Mouse (Mus musculus): ENCODE measurements around the gene Fkbp11.

GRCm38 (mm10) chr15:98733976-98734566, 6.1 kb upstream of the Fkbp11 start:
- TF ChIP-seq GATA1 (IDR thresholded peaks at IDR 0.05; ENCODE audit: low read depth, low read length) (no peak), HCFC1 (IDR thresholded peaks at IDR 0.05; ENCODE audit: low read depth, low read length) (no peak), POLR2A (IDR thresholded peaks at IDR 0.05; ENCODE audit: control insufficient read depth in 1 of 2, insufficient read depth in 1 of 2, low read depth in 1 of 2, low read length in 2 of 2, poor library complexity in 1 of 2) (no peak), MAX (IDR thresholded peaks at IDR 0.05; ENCODE audit: low read length) (no peak), BHLHE40 (IDR thresholded peaks at IDR 0.05; ENCODE audit: borderline replicate concordance, low read depth, low read length) (no peak), MAZ (IDR thresholded peaks at IDR 0.05; ENCODE audit: low read depth, low read length) (no peak), CTCF (IDR thresholded peaks at IDR 0.05 in 2 of 3, conservative IDR thresholded peaks at IDR 0.05 in 1 of 3; ENCODE audit: control insufficient read depth in 1 of 3, insufficient read depth in 1 of 3, low read depth in 2 of 3, low read length in 3 of 3, poor library complexity in 1 of 3, severe bottlenecking in 1 of 3) (no peak), USF1 (IDR thresholded peaks at IDR 0.05; ENCODE audit: low read depth, low read length) (no peak), ZMIZ1 (IDR thresholded peaks at IDR 0.05; ENCODE audit: low read depth, low read length) (no peak), ZKSCAN1 (IDR thresholded peaks at IDR 0.05; ENCODE audit: low read depth, low read length) (no peak), TAL1 (IDR thresholded peaks at IDR 0.05; ENCODE audit: low read length) (no peak), MAFK (IDR thresholded peaks at IDR 0.05; ENCODE audit: borderline replicate concordance, low read depth, low read length) (no peak), RAD21 (IDR thresholded peaks at IDR 0.05; ENCODE audit: low read depth, low read length) (no peak), E2F4 (IDR thresholded peaks at IDR 0.05; ENCODE audit: borderline replicate concordance, low read depth, low read length) (no peak)

Measured in MEL (cell line).